8 mouse cellular contexts compared by ENCODE assay signal in the genomic region with DNA sequence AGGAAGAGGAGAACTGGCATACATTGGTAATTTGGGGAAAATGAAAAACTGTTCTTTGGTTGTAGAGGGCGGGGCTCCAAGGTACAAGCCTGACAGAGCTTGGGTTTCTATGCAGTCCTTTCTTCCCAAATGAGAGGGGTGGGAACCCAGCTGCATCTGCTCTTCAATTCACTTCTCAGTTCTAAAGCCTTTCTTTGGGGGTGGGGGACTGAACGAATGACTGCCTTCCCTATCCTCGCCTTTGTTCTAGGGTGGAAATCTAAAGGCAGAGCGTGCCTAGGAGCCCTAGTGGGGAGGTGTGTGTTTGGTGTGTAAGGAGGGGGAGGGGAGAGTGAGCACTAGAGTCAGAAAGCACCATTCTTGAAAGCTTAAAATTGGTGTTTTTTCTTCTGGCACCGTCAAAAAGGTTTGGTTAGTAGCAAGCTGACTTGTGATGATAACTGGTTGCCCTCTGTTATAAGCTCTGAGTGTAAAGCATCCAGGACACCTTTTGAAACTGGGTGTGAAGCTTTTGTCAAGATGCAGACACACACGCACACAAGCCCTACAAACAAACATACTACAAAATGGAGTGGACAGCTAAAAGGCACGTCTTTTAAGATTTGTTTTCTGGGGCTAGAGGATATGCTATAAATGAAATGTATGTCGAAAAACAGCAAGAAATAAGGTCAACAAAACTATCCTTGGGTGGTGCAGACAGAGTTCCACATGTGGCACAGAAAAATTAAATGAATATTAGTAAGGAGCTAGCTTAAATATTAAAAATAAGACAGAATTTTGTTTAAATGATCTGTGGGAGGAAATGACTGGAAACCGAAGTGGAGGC. TPM values are rescaled to one million over a fixed set of nuclear protein-coding genes. Genes with fewer than 3 reads are reported as not detected.
A peak's percentile ranks its signal among the peaks of the same experiment; 100 is the strongest.
DNase-seq lines count a peak whose midpoint lies in the region; ATAC-seq and TF ChIP-seq lines count a peak whose summit lies in the region.

No protein-coding gene starts in this region.

- H3K4me2 ChIP-seq in embryonic facial prominence, embryonic 13.5 days = peak overlapping the region; percentile 97
- peak overlapping the region; percentile 89 for H3K4me2 ChIP-seq in limb, embryonic 11.5 days (ENCODE audit: low read depth, severe bottlenecking)
- peak overlapping the region; percentile 70 for H3K4me2 ChIP-seq in neural tube, embryonic 15.5 days

- H3K4me1 ChIP-seq in embryonic facial prominence, embryonic 13.5 days = peaks cover 15% of the 10 kb centered on the region
- H3K4me1 ChIP-seq in limb, embryonic 11.5 days (ENCODE audit: control insufficient read depth, insufficient read depth, low read length) = no peaks in the 10 kb centered on the region; the same call in 1 of the 2 replicates
- H3K4me1 ChIP-seq in neural tube, embryonic 15.5 days = peaks cover 22% of the 10 kb centered on the region

- H3K27me3 ChIP-seq in embryonic facial prominence, embryonic 13.5 days = no peaks in the 10 kb centered on the region
- no peaks in the 10 kb centered on the region for H3K27me3 ChIP-seq in limb, embryonic 11.5 days (ENCODE audit: control insufficient read depth, insufficient read depth, low read length)
- H3K27me3 ChIP-seq in neural tube, embryonic 15.5 days (replicated peaks) = no peaks in the 10 kb centered on the region

- H3K27ac ChIP-seq in left cerebral cortex, adult 2 months = peak overlapping the region; percentile 83
- no peak overlapping the region for H3K27ac ChIP-seq in embryonic facial prominence, embryonic 13.5 days
- no peak overlapping the region for H3K27ac ChIP-seq in limb, embryonic 11.5 days (replicated peaks; ENCODE audit: low read depth, low read length)
- peak overlapping the region; percentile 83 for H3K27ac ChIP-seq in neural tube, embryonic 15.5 days (replicated peaks)

- WGBS in embryonic facial prominence, embryonic 13.5 days = 25% methylated on average over 9 of the region's 9 CpGs
- 32% methylated on average over 9 of the region's 9 CpGs for WGBS in limb, embryonic 11.5 days
- whole genome bisulfite sequencing in neural tube, embryonic 15.5 days = 7% methylated on average over 9 of the region's 9 CpGs

- H3K9me3 ChIP-seq in embryonic facial prominence, embryonic 13.5 days = no peaks in the 10 kb centered on the region
- H3K9me3 ChIP-seq in limb, embryonic 11.5 days (ENCODE audit: control insufficient read depth, low read length) = no peaks in the 10 kb centered on the region
- no peaks in the 10 kb centered on the region for H3K9me3 ChIP-seq in neural tube, embryonic 15.5 days (replicated peaks)

- intact Hi-C loops in left cerebral cortex, adult 2 months (cut with DNase I) = loop anchor here (1.0 to 10.0 kb wide), 5 partner anchors 91 to 639 kb away; partner anchors contain the start of gene Kansl1l
- intact Hi-C loops in left cerebral cortex, postnatal 10 days (cut with DNase I) = loop anchor here (2.0 kb wide), 1 partner anchor 147 kb away; no protein-coding TSS in a partner anchor

- DNase-seq in left cerebral cortex, adult 2 months (ENCODE audit: extremely low spot score in 1 of 2, low spot score in 2 of 2) = peak in 1 of 2 experiments; percentile 23
- DNase-seq in left cerebral cortex, postnatal 10 days (ENCODE audit: extremely low spot score in 1 of 2, low spot score in 2 of 2) = no peak
- DNase-seq in limb, embryonic 11.5 days (ENCODE audit: low spot score) = no peak
- DNase-seq in left cerebral cortex, adult 11 months (ENCODE audit: low spot score) = no peak
- DNase-seq in B cell, adult 2 months = no peak
- no peak for DNase-seq in thymus, adult 18-20 months

- H3K9ac ChIP-seq in embryonic facial prominence, embryonic 13.5 days = peak overlapping the region; percentile 51
- no peak overlapping the region for H3K9ac ChIP-seq in limb, embryonic 11.5 days (ENCODE audit: low read length)
- H3K9ac ChIP-seq in neural tube, embryonic 15.5 days (replicated peaks) = peak overlapping the region; percentile 61

- ATAC-seq in embryonic facial prominence, embryonic 13.5 days (ENCODE audit: insufficient number of reproducible peaks, insufficient read depth, low FRiP score, low TSS enrichment, low read depth) = no peak
- ATAC-seq in limb, embryonic 11.5 days (ENCODE audit: insufficient number of reproducible peaks, low FRiP score, low TSS enrichment, low read depth) = no peak
- ATAC-seq in neural tube, embryonic 15.5 days (ENCODE audit: low FRiP score) = peak; percentile 64

- H3K4me3 ChIP-seq in left cerebral cortex, adult 2 months = peak overlapping the region; percentile 94
- peak overlapping the region; percentile 68 for H3K4me3 ChIP-seq in embryonic facial prominence, embryonic 13.5 days
- peak overlapping the region; percentile 66 for H3K4me3 ChIP-seq in limb, embryonic 11.5 days (ENCODE audit: low read depth, low read length)
- peak overlapping the region; percentile 58 for H3K4me3 ChIP-seq in neural tube, embryonic 15.5 days (replicated peaks)

- H3K36me3 ChIP-seq in embryonic facial prominence, embryonic 13.5 days = no peaks in the 10 kb centered on the region
- H3K36me3 ChIP-seq in limb, embryonic 11.5 days (ENCODE audit: control insufficient read depth, insufficient read depth, low read length) = no peaks in the 10 kb centered on the region
- H3K36me3 ChIP-seq in neural tube, embryonic 15.5 days = peaks cover 3% of the 10 kb centered on the region; the same call in 1 of the 2 replicates

- no peak for TF ChIP-seq CTCF in left cerebral cortex, adult 2 months (IDR thresholded peaks at IDR 0.05)

RNA-seq across cellular contexts. Expression of gene Map2, which starts 1.2 kb away (rescaled TPM):
- total RNA-seq in left cerebral cortex, adult 2 months (2021) = 1,000 to 10,000 TPM; 1,064 to 1,130 TPM
- total RNA-seq in left cerebral cortex, postnatal 10 days (2021) = 1,000 to 10,000 TPM; 1,154 to 1,199 TPM
- 17.8 and 21.4 TPM in 2 replicates for polyA plus RNA-seq in embryonic facial prominence, embryonic 13.5 days (2015; fragmentation: Nextera tagmentation; extraction: Ambion mirVana)
- 16.5 and 16.6 TPM in 2 replicates for polyA plus RNA-seq in limb, embryonic 11.5 days (2014; fragmentation: Nextera tagmentation; extraction: Ambion mirVana)
- polyA plus RNA-seq in neural tube, embryonic 15.5 days (2015; fragmentation: Nextera tagmentation; extraction: Ambion mirVana) = 296 and 359 TPM in 2 replicates

Comparison
In these comparisons a context has a peak if more than half of its experiments do, and no peak if none do; other contexts are left out.
1. H3K27ac ChIP-seq: peak in left cerebral cortex, adult 2 months (single experiment) and neural tube, embryonic 15.5 days (single experiment); none in embryonic facial prominence, embryonic 13.5 days (single experiment) and limb, embryonic 11.5 days (single experiment).
2. RNA of gene Map2, which starts 1.2 kb away (polyA plus RNA-seq): 296 to 359 TPM in neural tube, embryonic 15.5 days; 17.8 to 21.4 TPM in embryonic facial prominence, embryonic 13.5 days and 16.5 to 16.6 TPM in limb, embryonic 11.5 days; every median in the first group is over 10 times any median in the second.
3. Peak in every context shown above with its lines, with median percentiles within 50 percentile points of each other: H3K4me3 ChIP-seq and H3K4me2 ChIP-seq.